Mouse (Mus musculus): Measurements from ENCODE around the gene Asgr2.

DNA sequence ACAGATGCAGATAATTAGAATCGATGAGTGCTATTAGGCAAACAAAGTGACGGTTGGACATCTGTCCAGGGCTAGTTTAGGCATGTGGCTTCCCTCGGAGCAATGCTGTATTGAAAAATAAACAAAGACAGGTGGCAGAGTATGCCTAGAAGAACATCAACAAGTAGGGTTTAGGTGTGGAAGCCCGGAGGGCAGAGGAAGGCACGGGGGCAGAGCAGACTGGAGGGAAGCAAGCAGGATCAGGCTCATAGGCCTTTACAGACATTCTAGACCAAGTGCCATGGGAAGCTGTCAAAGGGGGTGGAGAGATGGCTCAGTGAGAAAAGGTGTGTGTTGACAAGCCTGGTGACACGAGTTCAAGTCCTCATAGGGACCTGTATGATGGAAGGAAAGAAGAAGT lies 43.1 kb upstream of the Asgr2 start:
- TF ChIP-seq GATA1 (IDR thresholded peaks at IDR 0.05; ENCODE audit: low read length) (no peak), TAL1 (IDR thresholded peaks at IDR 0.05; ENCODE audit: low read length) (no peak)
